Mouse (Mus musculus): ENCODE data around the gene Mthfsl. TPM values are rescaled to one million over a fixed set of nuclear protein-coding genes. Genes with fewer than 3 reads are reported as not detected.
"Not testable (repeated sequence)": the region's sequence is repeated elsewhere in the genome, so short reads cannot be mapped to it uniquely, and the experiment has no call there.

The Mthfsl gene
- total RNA-seq, 4 experiments from 2014 or later, result 24.7 to 38.2 (median 27.9) TPM

- not testable (repeated sequence) for DNase-seq (ENCODE audit: low spot score in 2 of 2)
Observed at GRCm38 (mm10) chr9:88691307-88691706, 28.8 kb downstream of the Mthfsl start.

DNA sequence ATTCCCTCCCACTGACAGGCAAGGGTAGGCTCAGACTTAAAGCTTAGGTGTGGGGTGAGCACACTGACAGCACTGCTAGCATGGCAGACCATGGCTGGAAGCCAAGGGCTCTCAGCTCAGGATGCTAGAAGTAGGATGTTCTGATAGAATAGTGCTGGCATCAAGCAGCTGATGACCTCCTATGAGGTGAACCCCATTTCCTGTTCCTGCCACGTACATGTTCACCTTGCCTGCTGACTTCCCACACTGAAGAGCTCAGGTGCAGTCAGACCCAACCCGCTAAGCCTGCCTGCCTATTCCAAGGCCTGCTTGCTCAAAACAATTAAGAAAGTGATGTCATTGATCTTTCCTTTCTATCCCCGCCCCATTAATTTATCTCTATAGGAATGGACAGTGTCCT, 30.6 kb downstream of the Mthfsl start:
- DNase-seq (ENCODE audit: low spot score in 2 of 2), result not testable (repeated sequence)

- not testable (repeated sequence) for DNase-seq (ENCODE audit: low spot score in 2 of 2)
Observed at GRCm38 (mm10) chr9:88686719-88687118, 33.4 kb downstream of the Mthfsl start.

DNA sequence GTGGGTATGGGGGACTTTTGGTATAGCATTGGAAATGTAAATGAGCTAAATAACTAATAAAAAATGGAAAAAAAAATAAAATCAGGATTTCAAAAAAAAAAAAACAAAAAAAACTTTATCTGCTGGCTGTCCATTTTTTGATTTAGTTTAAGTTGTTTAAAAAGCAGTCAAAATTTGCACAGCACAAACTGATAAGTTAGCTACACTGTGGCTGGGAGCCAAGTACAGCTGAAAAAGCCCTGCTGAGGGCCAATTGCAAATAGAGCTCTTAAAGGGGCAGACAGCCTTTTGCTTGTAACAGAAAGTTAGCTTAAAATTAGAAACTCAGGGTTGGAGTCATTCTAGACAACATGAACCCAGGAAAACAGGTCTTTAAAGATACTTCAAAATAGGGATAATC, 61.8 kb downstream of the Mthfsl start:
- DNase-seq (ENCODE audit: low spot score in 2 of 2), result not testable (repeated sequence)

DNA sequence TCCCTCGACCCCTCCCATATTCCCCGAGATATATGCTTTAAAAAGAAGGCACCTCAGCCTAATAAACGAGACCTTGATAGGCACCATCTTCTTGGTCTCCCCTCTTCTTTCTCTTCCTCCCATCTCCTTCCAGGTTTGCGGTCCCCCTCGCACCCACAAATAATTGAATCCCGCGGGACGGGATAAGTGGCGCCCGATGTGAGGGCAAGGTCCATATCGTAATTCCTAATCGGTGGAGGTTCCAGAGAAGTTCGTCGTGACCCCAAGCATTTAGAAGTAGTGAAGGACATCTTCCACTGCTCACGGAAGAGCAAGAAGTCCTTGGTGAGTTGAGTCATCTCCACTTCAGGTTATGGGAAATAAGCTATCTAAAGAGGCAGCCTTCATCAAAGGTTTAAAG, 69.4 kb downstream of the Mthfsl start:
- not testable (repeated sequence) for DNase-seq (ENCODE audit: low spot score in 2 of 2)

Other genes starting within 250 kb of the Mthfsl start
- gene Syncrip, start 237.7 kb downstream of the Mthfsl start, total RNA-seq (2022), result 10 to 100 TPM; 60.8 to 67.3 (median 62.1) TPM
- 10 to 100 TPM; 23.3 to 30.1 (median 28.9) TPM for gene Zfp949, start 172.3 kb downstream of the Mthfsl start, total RNA-seq (2022)
- gene Trim43a, start 139.4 kb downstream of the Mthfsl start, total RNA-seq (2022), result 1 to 10 TPM in 3 of 4 experiments, under 1 TPM in 1; 0.89 to 2.7 (median 1.6) TPM
- 1 to 10 TPM in 2 of 4 experiments, under 1 TPM in 1, not detected in 1; 0.59 to 1.3 (median 1.1) TPM for gene Bcl2a1d, start 11.6 kb upstream of the Mthfsl start, total RNA-seq (2022)
- under 1 TPM in 1 of 4 experiments, not detected in 3; 0.32 TPM for gene Trim43c, start 118.9 kb upstream of the Mthfsl start, total RNA-seq (2022)
- gene Bcl2a1a, start 236.6 kb upstream of the Mthfsl start, total RNA-seq (2022), result 1 to 10 TPM in 1 of 4 experiments, under 1 TPM in 1, not detected in 2; 0.98 to 1.7 TPM